Mouse (Mus musculus) thymus, adult 2 months (tissue): Measurements from ENCODE around the gene Gm28041. TPM values are rescaled to one million over a fixed set of nuclear protein-coding genes. Genes with fewer than 3 reads are reported as not detected.

Experiments
- DNase-seq: peaks from one replicate; pipeline ENCODE4 v3.0.0; 2021
- H3K27ac ChIP-seq: fragments of 200-500 bp; 2 replicates; pipeline ENCODE4 v1.5.1; 2012; ENCODE audit warnings: low read length, control low read depth; ENCODE audit not compliant: control insufficient read depth, insufficient read depth
- H3K27me3 ChIP-seq: fragments of 200-500 bp; 2 replicates; pipeline ENCODE4 v1.6.1; 2012; ENCODE audit warnings: mild to moderate bottlenecking, low read length, moderate library complexity, mixed read lengths; ENCODE audit not compliant: control insufficient read depth, insufficient read depth
- H3K36me3 ChIP-seq: fragments of 200-500 bp; 2 replicates; pipeline ENCODE4 v1.6.1; 2012; ENCODE audit warnings: mild to moderate bottlenecking, low read length, moderate library complexity; ENCODE audit not compliant: control insufficient read depth, insufficient read depth
- H3K4me1 ChIP-seq: fragments of 200-500 bp; replicated peaks from 2 replicates; pipeline ENCODE4 v1.6.1; 2012; ENCODE audit warnings: low read length; ENCODE audit not compliant: control insufficient read depth, insufficient read depth
- H3K4me3 ChIP-seq: fragments of 200-500 bp; 2 replicates; pipeline ENCODE4 v1.5.1; 2012; ENCODE audit warnings: mild to moderate bottlenecking, low read length, control low read depth, moderate library complexity; ENCODE audit not compliant: control insufficient read depth, insufficient read depth
- CTCF ChIP-seq: fragments of 200-500 bp; IDR thresholded peaks from 2 replicates; pipeline ENCODE4 v1.5.1; 2012; ENCODE audit warnings: mild to moderate bottlenecking, control low read depth, low read length, moderate library complexity, borderline replicate concordance; ENCODE audit not compliant: control insufficient read depth, poor library complexity, insufficient read depth; ENCODE audit errors: extremely low read depth
- POLR2A ChIP-seq: fragments of 200-500 bp; IDR thresholded peaks from 2 replicates; pipeline ENCODE4 v1.6.1; 2012; ENCODE audit warnings: mild to moderate bottlenecking, low read length, control low read depth, moderate library complexity; ENCODE audit not compliant: control insufficient read depth, poor library complexity, insufficient read depth; ENCODE audit errors: extremely low read depth
- WGBS: fragments of 180-500 bp; shearing (Covaris S2); methylation state at CpG from one replicate; pipeline ENCODE4 v1.1.7; 2018; 5-methylcytosine and 5-hydroxymethylcytosine counted together
- polyA plus RNA-seq: library from polyadenylated mRNA; depleted of rRNA; stranded (reverse); fragments of >200 nt; gene quantifications from 2 replicates; pipeline ENCODE4 v1.2.3, GENCODE M21; 2012; rRNA removed

Gene Gm28041
- polyA plus RNA-seq, 1 experiment: 0.23 TPM

- Histone ChIP-seq H3K36me3 (no peaks in the 10 kb centered on the region), H3K4me3 (peak within 1 kb of the TSS; percentile 94), H3K4me1 (no peaks in the 10 kb centered on the region), H3K27ac (peak within 1 kb of the TSS; percentile 38; the same call in 1 of the 2 replicates), H3K27me3 (no peaks in the 10 kb centered on the region)
- no peak for TF ChIP-seq POLR2A
- no peak for TF ChIP-seq CTCF
- WGBS: 8% methylated on average over 16 of the region's 16 CpGs
- peak; percentile 84 for DNase-seq
Measured at GRCm38 (mm10) chr13:67305822-67306672, 69.5 kb downstream of the Gm28041 start, which contains the start of gene Zfp457. Gene Zfp457 (minus strand): TSS chr13:67306485.

Other genes starting within 250 kb of the Gm28041 start
- gene Rsl1, start 202.6 kb downstream of the Gm28041 start, polyA plus RNA-seq: 2.8 and 4.5 TPM in 2 replicates
- gene Zfp455, start 181.2 kb downstream of the Gm28041 start, polyA plus RNA-seq: 0.24 and 0.30 TPM in 2 replicates
- gene Zfp458, start 97.3 kb downstream of the Gm28041 start, polyA plus RNA-seq: 0.97 and 1.1 TPM in 2 replicates
- 1.4 and 2.4 TPM in 2 replicates for gene Zfp457, start 69.2 kb downstream of the Gm28041 start, polyA plus RNA-seq
- 1.5 and 2.0 TPM in 2 replicates for gene Zfp595, start 43.2 kb downstream of the Gm28041 start, polyA plus RNA-seq
- gene Gm28044, start 15.2 kb downstream of the Gm28041 start, polyA plus RNA-seq: not detected in 2 replicates
- gene Zfp953, start 15.1 kb downstream of the Gm28041 start, polyA plus RNA-seq: 0.82 TPM in 2 replicates
- gene Zfp456, start 77 bp upstream of the Gm28041 start, polyA plus RNA-seq: 0.37 and 0.65 TPM in 2 replicates
- 1.6 and 5.0 TPM in 2 replicates for gene Zfp429, start 24.1 kb upstream of the Gm28041 start, polyA plus RNA-seq
- gene Zfp459, start 45.7 kb upstream of the Gm28041 start, polyA plus RNA-seq: 0.41 and 0.61 TPM in 2 replicates
- 2.4 and 3.6 TPM in 2 replicates for gene Zfp874a, start 75.9 kb upstream of the Gm28041 start, polyA plus RNA-seq
- gene Zfp874b, start 108.5 kb upstream of the Gm28041 start, polyA plus RNA-seq: 5.9 and 6.3 TPM in 2 replicates
- gene Zfp58, start 124.8 kb upstream of the Gm28041 start, polyA plus RNA-seq: 1.2 and 1.7 TPM in 2 replicates
- gene Gm26965, start 150.4 kb upstream of the Gm28041 start, polyA plus RNA-seq: not detected in 2 replicates
- gene Zfp87, start 150.4 kb upstream of the Gm28041 start, polyA plus RNA-seq: 31.2 and 43.7 TPM in 2 replicates
- 7.0 and 8.6 TPM in 2 replicates for gene Zfp748, start 178.1 kb upstream of the Gm28041 start, polyA plus RNA-seq
- gene Zfp729b, start 234.0 kb upstream of the Gm28041 start, polyA plus RNA-seq: 1.1 and 1.2 TPM in 2 replicates